Mouse (Mus musculus): ENCODE results near the gene Eno2.
A peak's percentile ranks its signal among the peaks of the same experiment; 100 is the strongest.
"Not testable (repeated sequence)": the region's sequence is repeated elsewhere in the genome, so short reads cannot be mapped to it uniquely, and the experiment has no call there.

Eno2 gene

GRCm38 (mm10) chr6:124769101-124769765, at the start of gene Eno2:
TSS of gene Eno2 (minus strand) at chr6:124769673.
- no peak for DNase-seq

GRCm38 (mm10) chr6:124817971-124818370, 48.5 kb upstream of the Eno2 start:
- DNase-seq: no peak

DNA sequence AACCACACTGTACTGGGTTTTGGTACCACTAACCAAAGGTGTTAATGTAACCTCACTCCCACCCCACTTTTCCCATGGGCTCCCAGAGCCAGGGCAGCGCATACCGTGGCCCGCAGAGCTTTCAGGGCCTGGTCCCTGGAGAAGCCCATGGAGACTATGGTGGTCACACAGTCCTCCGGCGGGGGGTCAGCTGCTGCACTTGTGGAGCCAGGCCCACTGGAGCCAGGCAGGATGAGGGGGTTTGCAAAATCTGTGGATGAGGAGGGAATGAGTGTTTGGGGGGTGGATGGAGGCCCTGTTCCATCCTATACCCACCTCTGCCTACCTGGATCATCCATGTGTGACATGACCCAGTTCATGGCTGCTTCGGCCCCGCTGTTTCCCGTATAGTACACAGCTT, 48.1 kb upstream of the Eno2 start:
- DNase-seq: no peak

DNA sequence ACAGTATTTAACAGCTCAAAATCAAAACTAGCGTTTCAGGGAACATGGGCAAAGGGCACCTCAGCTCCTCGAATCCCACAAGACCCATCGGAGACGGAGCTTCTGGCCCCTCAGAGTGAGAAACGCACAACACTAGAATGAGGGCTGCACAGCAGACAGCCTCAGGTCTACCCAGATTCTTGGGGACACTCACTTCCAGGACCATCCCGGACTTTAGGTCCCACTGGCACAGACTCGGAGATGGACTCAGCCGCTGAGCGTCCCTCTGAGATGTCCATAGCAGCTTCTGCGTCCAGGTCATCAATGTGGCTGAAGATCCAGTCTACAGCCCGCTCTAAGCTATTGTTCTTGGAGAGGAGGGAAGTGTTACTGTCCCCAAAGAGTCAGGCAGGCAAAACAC, 47.7 kb upstream of the Eno2 start:
- DNase-seq: no peak

DNA sequence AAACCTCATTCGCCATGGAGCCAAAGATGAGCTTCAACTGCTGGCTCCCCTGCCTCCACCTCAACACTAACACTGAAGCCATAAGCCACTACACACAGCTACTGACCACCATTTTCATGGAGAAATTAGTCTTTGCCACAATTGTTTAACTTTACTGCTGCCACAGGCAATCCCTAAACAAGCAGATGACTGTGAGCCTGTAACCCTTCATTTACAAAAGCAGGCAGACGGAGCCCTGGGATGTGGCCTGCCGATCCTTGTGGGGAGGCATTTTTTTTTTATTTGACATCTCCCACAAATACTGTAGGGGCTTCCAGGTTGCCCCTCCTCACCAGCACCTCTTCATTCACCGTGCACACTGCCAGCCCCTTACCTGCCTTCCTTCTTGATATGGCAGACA, 47.1 kb upstream of the Eno2 start:
- no peak for DNase-seq

DNA sequence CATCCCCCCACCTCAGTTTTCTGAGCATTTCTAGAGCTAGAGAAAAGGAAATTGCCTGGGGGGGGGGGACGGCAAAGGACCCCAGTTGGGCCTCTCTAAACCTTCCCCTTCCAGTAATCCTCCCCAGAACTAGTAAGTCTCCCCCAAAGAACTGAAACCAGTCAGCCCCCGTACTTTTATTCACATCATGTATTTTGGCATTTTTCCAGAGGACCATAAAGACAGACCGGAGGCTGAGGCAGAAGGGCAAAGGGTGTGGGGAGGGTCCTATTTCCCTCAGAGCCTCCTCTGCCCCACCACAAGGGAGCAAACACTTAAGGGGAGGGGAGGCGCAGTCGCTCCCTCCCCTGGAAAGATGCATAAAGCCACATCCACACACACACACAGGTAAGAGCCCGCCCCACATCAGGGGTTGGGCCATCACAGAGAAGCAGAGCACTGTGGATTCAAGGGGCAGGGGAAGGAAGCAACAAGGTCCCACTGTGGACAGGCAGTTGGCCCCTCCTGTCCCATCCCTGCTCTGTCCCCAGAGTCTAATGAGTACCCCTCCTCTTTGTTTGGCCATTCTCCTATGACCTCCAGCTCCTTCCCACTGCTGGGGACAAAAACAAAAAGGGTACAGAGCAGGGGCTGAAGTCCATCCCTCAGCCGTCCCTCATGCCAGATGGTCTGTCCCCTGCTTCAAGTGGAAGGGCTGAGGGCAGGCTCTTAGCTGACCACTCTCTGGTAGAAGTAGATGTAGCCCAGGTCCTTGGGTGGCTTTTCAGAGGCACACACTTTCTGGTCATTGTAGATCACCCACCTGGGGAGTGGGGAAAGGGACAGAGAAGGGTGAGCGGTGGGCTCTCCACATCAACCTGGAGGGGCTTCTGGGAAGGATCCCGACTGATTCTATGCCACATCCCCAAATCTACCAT, 45.6 kb upstream of the Eno2 start:
- no peak for DNase-seq

DNA sequence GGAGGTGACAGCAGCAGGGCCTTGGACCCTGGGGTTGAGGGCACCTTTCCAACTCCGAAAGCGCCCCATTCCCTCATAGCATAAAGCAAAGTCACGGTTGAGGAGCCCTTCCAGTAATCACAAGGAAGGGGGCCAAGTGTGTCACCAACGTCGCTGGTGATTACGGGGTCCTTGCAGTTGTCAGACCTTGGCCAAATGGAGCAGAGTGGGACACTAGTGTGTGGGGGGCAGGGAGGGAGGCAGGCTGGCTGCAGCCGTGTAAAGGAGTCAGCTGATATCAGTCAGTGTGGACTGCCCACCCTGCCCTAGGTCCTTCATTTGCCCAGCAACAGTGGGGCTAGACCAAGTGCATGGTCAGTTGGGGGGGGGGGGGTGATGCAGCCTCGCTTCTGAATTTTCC, 45.0 kb upstream of the Eno2 start:
- no peak for DNase-seq

DNA sequence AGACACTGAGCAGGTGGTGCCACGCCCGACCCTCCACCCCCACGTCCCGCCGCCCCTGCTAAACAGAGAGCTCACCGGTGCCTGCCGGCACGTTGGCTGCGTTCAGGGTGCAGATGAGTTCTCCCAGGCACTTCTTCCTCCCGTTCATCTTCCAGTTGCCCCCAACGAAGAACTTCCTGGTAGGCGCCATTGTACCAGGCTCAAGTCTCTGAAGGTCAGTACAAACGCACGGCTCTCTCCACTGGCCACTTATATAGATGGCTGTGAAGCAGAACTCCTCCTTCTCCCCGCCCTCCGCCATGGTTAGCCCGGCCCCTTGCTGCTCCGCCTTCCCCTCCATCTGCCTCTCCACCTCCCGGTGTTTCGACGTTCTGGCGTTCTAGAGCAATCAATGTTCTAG, 44.5 kb upstream of the Eno2 start, which contains the start of gene Tpi1:
Gene Tpi1, minus strand, starts transcription at position 364 of the 400 bp plus-strand sequence.
- DNase-seq: peak; percentile 93

DNA sequence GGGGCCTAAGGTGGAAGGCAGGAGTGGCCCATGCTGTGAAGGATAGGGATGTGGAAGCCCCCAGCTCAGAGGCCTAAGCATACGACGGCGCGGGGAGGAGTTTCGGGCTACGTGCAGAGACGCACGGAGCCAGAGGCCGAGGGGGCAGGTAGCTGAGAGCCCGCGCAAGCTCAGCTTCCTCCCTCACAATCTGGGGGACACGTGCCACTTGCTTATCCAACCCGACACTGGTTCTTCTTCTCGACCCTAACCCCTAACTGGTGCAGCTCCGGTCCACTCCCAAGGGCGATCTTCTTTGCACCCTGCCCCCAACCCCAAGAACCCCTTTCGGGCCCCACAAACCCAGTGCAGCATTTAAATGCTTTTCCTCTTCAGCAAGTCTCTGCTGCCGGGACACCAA, 44.0 kb upstream of the Eno2 start:
- peak; percentile 67 for DNase-seq

DNA sequence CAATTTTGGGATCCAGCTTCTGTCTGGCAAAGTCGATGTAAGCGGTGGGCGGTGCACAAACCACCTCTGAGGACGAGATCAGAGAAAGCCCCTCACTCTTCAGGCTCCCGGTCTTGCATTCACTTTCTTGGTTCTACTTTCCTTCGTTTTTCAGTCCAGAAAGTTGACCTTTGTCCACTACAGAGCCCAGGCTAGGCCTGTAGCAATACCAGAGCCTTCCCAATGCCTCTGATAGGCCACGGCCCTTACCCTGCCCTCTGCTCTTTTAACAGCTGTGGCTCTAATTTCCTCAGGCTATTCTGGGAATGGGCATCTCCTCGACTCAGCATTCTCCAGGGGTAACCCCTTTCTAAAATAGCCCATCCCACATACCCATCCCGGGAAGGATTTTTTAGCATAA, 43.4 kb upstream of the Eno2 start:
- DNase-seq: no peak

DNA sequence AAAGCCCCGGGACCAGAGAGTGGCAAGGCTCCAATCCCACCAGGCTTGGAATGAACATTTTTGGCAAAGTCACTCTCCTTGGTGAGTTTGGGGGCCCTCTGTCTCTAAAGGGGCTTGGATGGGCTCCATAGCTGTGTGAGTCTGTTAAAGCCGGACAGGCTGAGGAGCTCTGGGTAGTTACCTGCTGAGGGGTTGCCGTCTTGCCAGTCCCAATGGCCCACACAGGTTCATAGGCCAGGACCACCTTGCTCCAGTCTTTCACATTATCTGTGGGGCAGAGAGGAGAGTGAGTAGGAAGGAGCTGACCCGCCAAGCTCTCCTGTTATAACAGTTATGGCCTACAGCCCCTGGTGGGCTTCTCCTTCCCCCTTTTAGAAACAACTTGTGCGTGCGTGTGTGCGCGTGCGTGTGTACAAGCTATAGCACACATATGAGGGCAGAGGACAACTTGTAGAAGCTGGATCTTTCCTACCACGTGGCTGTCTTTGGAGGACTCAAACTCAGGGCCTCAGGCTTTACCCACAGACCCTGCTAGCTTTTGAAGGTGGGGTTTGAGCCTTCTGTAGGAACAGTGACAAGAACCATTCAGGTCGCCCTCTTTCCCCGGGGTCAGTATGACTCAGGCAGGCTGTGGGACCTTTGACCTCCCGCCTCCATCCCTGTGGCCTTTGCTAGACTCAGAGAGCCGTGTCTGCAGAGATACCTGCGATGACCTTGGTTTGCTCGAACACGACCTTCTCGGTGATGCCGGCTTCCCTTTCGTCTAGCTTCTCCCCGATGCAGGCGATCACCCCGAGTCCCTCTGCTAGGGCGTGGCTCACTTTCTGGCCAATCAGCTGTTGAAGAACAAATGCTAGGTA, 42.5 kb upstream of the Eno2 start:
- DNase-seq: peak; percentile 29

- no peak for DNase-seq
Measured at GRCm38 (mm10) chr6:124811403-124811665, 41.9 kb upstream of the Eno2 start.

DNA sequence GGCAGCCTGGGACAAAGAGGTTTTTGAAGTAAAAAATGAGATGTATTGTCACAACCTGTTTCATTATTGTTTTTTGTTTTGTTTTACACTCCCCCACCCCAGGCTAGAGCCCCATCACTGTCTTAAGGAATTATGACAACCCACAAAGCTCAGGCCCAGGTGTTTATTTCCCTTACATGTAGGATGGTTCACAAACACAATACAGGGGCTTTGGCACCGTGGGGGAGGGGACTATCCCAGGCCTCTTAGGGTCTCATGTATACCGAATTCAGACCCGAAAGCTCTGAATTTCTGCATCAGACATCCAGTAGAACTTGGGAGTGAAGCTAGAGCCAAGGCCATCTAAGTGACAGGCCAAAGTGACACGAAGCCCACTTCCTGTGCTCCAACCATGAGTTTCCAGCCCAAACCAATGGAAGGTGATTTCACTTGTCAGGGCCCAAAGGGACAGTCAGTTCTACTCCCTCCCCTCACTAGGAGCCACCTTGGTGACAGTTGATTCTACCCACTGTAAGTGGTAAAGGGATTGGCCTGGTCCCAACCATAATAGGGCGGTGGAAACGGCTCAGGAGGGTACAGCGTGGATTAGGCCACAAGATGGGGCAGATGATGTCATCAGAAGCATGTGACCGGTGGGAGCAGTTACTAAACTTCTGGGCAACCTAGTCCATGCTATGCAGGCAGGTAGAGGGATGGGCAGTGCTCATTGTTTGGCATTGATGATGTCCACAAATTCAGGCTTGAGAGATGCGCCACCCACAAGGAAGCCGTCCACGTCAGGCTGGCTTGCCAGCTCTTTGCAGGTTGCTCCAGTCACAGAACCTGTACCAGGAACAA, 41.3 kb upstream of the Eno2 start:
- DNase-seq: not testable (repeated sequence)

- DNase-seq: peak; percentile 28
Measured at GRCm38 (mm10) chr6:124809775-124810538, 40.5 kb upstream of the Eno2 start.

DNA sequence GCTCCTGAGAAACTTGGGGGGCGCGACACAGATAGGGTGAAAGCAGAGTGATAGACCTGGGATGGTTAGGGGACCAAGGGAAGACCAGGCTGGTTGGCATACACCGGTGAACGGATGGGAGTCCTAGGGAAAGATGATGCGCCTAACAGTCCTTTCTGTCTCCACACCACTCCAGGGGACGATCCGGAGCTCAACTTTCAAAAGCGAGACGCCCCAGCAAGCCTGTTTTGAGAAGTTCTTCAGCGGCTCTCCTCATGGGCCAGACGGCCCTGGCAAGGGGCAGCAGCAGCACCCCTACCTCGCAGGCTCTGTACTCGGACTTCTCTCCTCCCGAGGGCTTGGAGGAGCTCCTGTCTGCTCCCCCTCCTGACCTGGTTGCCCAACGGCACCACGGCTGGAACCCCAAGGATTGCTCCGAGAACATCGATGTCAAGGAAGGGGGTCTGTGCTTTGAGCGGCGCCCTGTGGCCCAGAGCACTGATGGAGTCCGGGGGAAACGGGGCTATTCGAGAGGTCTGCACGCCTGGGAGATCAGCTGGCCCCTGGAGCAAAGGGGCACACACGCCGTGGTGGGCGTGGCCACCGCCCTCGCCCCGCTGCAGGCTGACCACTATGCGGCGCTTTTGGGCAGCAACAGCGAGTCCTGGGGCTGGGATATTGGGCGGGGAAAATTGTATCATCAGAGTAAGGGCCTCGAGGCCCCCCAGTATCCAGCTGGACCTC, 39.7 kb upstream of the Eno2 start:
- peak; percentile 91 for DNase-seq

GRCm38 (mm10) chr6:124808358-124809012, 39.0 kb upstream of the Eno2 start, which contains the start of gene Spsb2:
TSS of gene Spsb2 (plus strand) at chr6:124808661.
- DNase-seq: peak; percentile 86

DNA sequence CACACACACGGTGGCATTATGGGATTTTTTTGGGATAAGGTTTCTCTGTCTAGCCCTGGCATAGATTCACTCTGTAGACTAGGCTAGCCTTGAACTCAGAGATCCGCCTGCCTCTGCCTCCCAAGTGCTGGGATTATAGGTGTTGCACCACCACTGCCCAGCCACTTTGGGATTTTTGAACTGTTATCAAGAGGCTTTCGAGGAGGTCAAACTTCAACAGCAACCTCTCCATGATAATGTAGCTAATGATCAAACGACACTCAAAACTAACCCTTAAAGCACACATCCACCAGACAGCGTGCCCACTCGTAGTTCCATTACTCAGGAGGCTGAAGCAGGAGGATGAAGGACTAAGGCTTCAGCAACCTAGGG, 38.5 kb upstream of the Eno2 start:
- no peak for DNase-seq

GRCm38 (mm10) chr6:124807366-124807765, 37.9 kb upstream of the Eno2 start:
- no peak for DNase-seq

DNA sequence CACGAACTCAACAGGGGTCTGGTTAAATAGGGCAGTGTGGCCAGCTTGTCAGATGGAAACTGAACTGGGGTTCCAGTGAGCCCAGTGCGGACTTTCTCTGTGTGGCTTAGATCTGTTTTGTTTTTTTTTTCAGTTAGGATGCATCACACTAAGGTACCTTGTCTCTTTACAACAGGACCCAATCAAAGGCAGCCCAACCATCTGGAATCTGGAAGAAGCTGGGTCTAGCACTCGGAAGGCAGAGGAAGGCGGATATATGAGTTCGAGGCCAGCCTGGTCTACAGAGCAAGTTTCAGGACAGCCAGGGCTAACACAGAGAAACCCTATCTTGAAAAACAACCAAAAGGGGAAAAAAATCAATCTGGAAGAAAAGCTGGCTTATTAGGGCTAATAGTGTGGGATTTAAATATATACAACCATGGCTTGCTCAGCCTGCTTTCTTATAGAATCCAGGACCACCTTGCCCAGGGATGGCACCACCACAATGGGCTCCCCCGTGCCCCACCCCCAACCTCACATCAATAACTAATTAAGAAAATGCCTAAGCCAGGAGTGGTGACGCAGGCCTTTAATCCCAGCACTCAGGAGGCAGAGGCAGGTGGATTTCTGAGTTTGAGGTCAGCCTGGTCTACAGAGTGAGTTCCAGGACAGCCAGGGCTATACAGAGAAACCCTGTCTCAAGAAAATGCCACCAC, 37.1 kb upstream of the Eno2 start:
- DNase-seq: no peak

Data from kidney, adult 18-20 months (tissue).